Mouse (Mus musculus) limb, embryonic 14.5 days (tissue): ENCODE data around the gene Gm28372. TPM values are rescaled to one million over a fixed set of nuclear protein-coding genes. Genes with fewer than 3 reads are reported as not detected.

Experiments used
- ATAC-seq: fragments of 200-750 bp; cut with Nextera tagmentation; 2 replicates; pipeline ENCODE4 v1.8.0; 2017; ENCODE audit warnings: low read depth, moderate number of reproducible peaks, moderate TSS enrichment; ENCODE audit not compliant: low FRiP score
- DNase-seq: peaks from one replicate; pipeline ENCODE4 v3.0.0-alpha.2; 2015; ENCODE audit warnings: low spot score
- H3K27ac ChIP-seq: fragments of 300-500 bp; sonication (generic); replicated peaks from 2 replicates; pipeline ENCODE4 v1.5.1; 2014; ENCODE audit warnings: low read depth, mild to moderate bottlenecking, low read length, moderate library complexity, mixed read lengths
- H3K27me3 ChIP-seq: fragments of 300-500 bp; sonication (generic); 2 replicates; pipeline ENCODE4 v1.6.1; 2014; ENCODE audit warnings: low read length, mixed read lengths; ENCODE audit not compliant: control insufficient read depth, insufficient read depth
- H3K36me3 ChIP-seq: fragments of 300-500 bp; sonication (generic); 2 replicates; pipeline ENCODE4 v1.6.1; 2014; ENCODE audit warnings: mild to moderate bottlenecking, low read length, moderate library complexity, mixed read lengths; ENCODE audit not compliant: control insufficient read depth, insufficient read depth
- H3K4me1 ChIP-seq: fragments of 300-500 bp; sonication (generic); 2 replicates; pipeline ENCODE4 v1.6.1; 2014; ENCODE audit warnings: antibody characterized with exemption, low read length, mixed read lengths; ENCODE audit not compliant: control insufficient read depth, insufficient read depth
- H3K4me2 ChIP-seq: fragments of 300-500 bp; sonication (generic); replicated peaks from 2 replicates; pipeline ENCODE4 v1.6.1; 2014; ENCODE audit warnings: low read depth, mild to moderate bottlenecking, low read length, moderate library complexity; ENCODE audit not compliant: severe bottlenecking
- H3K4me3 ChIP-seq: fragments of 300-500 bp; sonication (generic); replicated peaks from 2 replicates; pipeline ENCODE4 v1.5.1; 2014; ENCODE audit warnings: low read length
- H3K9ac ChIP-seq: fragments of 300-500 bp; sonication (generic); 2 replicates; pipeline ENCODE4 v1.6.1; 2014; ENCODE audit warnings: mild to moderate bottlenecking, low read depth, low read length, moderate library complexity; ENCODE audit not compliant: severe bottlenecking
- H3K9me3 ChIP-seq: fragments of 300-500 bp; sonication (generic); 2 replicates; pipeline ENCODE4 v1.6.1; 2016; ENCODE audit warnings: low read length; ENCODE audit not compliant: control insufficient read depth
- POLR2A ChIP-seq: fragments of 200-500 bp; IDR thresholded peaks from 2 replicates; pipeline ENCODE4 v1.8.0; 2012; ENCODE audit warnings: inconsistent platforms, mild to moderate bottlenecking, moderate library complexity, borderline replicate concordance; ENCODE audit not compliant: insufficient read depth, insufficient read length; ENCODE audit errors: extremely low read depth
- WGBS: fragments of 180-500 bp; shearing (Covaris S2); extraction: QIAGEN DNeasy Blood & Tissue Kit; methylation state at CpG from one replicate; pipeline ENCODE4 v1.1.7; 2014; 5-methylcytosine and 5-hydroxymethylcytosine counted together
- polyA plus RNA-seq, 2 experiments: library from polyadenylated mRNA; depleted of rRNA in 1 of 2; stranded (reverse) in 1 of 2; unstranded in 1 of 2; fragments of >200 nt; fragmentation: Nextera tagmentation in 1 of 2; extraction: Ambion mirVana in 1 of 2; gene quantifications; 2 replicates each; pipeline versions ENCODE4 v1.2.1 to v1.2.3; 2012 to 2014

Gene Gm28372
- polyA plus RNA-seq, 2 experiments = not detected

GRCm38 (mm10) chr2:130442162-130442561 is 37.1 kb downstream of the Gm28372 start:
- Histone ChIP-seq H3K4me1 (no peaks in the 10 kb centered on the region), H3K4me3 (no peak overlapping the region), H3K36me3 (peaks cover 76% of the 10 kb centered on the region), H3K9ac (no peak overlapping the region), H3K27ac (no peak overlapping the region), H3K9me3 (no peaks in the 10 kb centered on the region), H3K4me2 (no peak overlapping the region), H3K27me3 (no peaks in the 10 kb centered on the region)
- TF ChIP-seq POLR2A = no peak
- DNase-seq (no peak), ATAC-seq (no peak)
- whole genome bisulfite sequencing = 89% methylated on average over 10 of the region's 10 CpGs

GRCm38 (mm10) chr2:130448449-130448848 is 43.4 kb downstream of the Gm28372 start:
- Histone ChIP-seq H3K27ac (no peak overlapping the region), H3K36me3 (peaks cover 15% of the 10 kb centered on the region), H3K9ac (no peak overlapping the region), H3K9me3 (no peaks in the 10 kb centered on the region), H3K4me3 (no peak overlapping the region), H3K4me2 (no peak overlapping the region), H3K27me3 (no peaks in the 10 kb centered on the region), H3K4me1 (peaks cover 13% of the 10 kb centered on the region)
- no peak for ATAC-seq
- no peak for DNase-seq
- no peak for TF ChIP-seq POLR2A

GRCm38 (mm10) chr2:130449021-130449793 is 44.2 kb downstream of the Gm28372 start:
- Histone ChIP-seq H3K27ac (no peak overlapping the region), H3K27me3 (no peaks in the 10 kb centered on the region), H3K4me2 (peak overlapping the region; percentile 88), H3K4me3 (peak overlapping the region; percentile 92), H3K36me3 (peaks cover 9% of the 10 kb centered on the region), H3K9me3 (no peaks in the 10 kb centered on the region), H3K9ac (peak overlapping the region; percentile 88), H3K4me1 (peaks cover 13% of the 10 kb centered on the region)
- DNase-seq (peak; percentile 22), ATAC-seq (peak; percentile 3; the same call in 1 of the 2 replicates)
- TF ChIP-seq POLR2A = no peak
- WGBS = 8% methylated on average over 17 of the region's 17 CpGs

- peak within 1 kb of the TSS; percentile 76 for H3K27ac ChIP-seq
- H3K4me3 ChIP-seq = peak within 1 kb of the TSS; percentile 92
- peak; percentile 89 for DNase-seq
- under 1% methylated on average over 33 of the region's 50 CpGs for WGBS
- H3K27me3 ChIP-seq = no peaks in the 10 kb centered on the region
- peak within 1 kb of the TSS; percentile 88 for H3K9ac ChIP-seq
- peaks cover 13% of the 10 kb centered on the region for H3K4me1 ChIP-seq
- H3K9me3 ChIP-seq = no peaks in the 10 kb centered on the region
- peak; percentile 96 for ATAC-seq
- peak; percentile 73; the same call in 1 of the 2 replicates for TF ChIP-seq POLR2A
- H3K36me3 ChIP-seq = peaks cover 5% of the 10 kb centered on the region; the same call in 1 of the 2 replicates
- peak within 1 kb of the TSS; percentile 88 for H3K4me2 ChIP-seq
Observed at GRCm38 (mm10) chr2:130449794-130450433, 44.9 kb downstream of the Gm28372 start, which contains the start of gene Ptpra. Ptpra (plus strand) TSS chr2:130450278.

GRCm38 (mm10) chr2:130450434-130450796 is 45.4 kb downstream of the Gm28372 start:
- H3K27ac ChIP-seq = peak overlapping the region; percentile 76
- peaks cover 3% of the 10 kb centered on the region; the same call in 1 of the 2 replicates for H3K36me3 ChIP-seq
- no peaks in the 10 kb centered on the region for H3K27me3 ChIP-seq
- 0% methylated on average over 20 of the region's 47 CpGs for WGBS
- DNase-seq = peak; percentile 18
- peaks cover 13% of the 10 kb centered on the region for H3K4me1 ChIP-seq
- TF ChIP-seq POLR2A = no peak
- H3K4me2 ChIP-seq = peak overlapping the region; percentile 88
- peak overlapping the region; percentile 92 for H3K4me3 ChIP-seq
- ATAC-seq = peak; percentile 84
- no peaks in the 10 kb centered on the region for H3K9me3 ChIP-seq
- peak overlapping the region; percentile 88 for H3K9ac ChIP-seq
